Mouse (Mus musculus): Measurements from ENCODE around the gene Tnp2.
A peak's percentile ranks its signal among the peaks of the same experiment; 100 is the strongest.

Gene Tnp2

GRCm38 (mm10) chr16:10764323-10764722 lies 24.1 kb downstream of the Tnp2 start:
- DNase-seq, result no peak

- no peak for DNase-seq
These were observed 24.8 kb downstream of the Tnp2 start for GRCm38 (mm10) chr16:10763540-10764264.

- DNase-seq, result no peak
These were observed 25.8 kb downstream of the Tnp2 start for GRCm38 (mm10) chr16:10762569-10763180.

- no peak for DNase-seq
These were observed 27.3 kb downstream of the Tnp2 start for GRCm38 (mm10) chr16:10761182-10761581.

- DNase-seq, result no peak
These were observed 32.3 kb downstream of the Tnp2 start for GRCm38 (mm10) chr16:10756168-10756567.

- no peak for DNase-seq
These were observed 33.8 kb downstream of the Tnp2 start for GRCm38 (mm10) chr16:10754521-10755296.

GRCm38 (mm10) chr16:10749824-10750223 lies 38.6 kb downstream of the Tnp2 start:
- DNase-seq, result peak; percentile 61

- DNase-seq, result no peak
These were observed 39.2 kb downstream of the Tnp2 start for GRCm38 (mm10) chr16:10749226-10749625.

- no peak for DNase-seq
These were observed 47.4 kb downstream of the Tnp2 start for GRCm38 (mm10) chr16:10741082-10741481.

- no peak for DNase-seq
These were observed 48.5 kb downstream of the Tnp2 start for GRCm38 (mm10) chr16:10739854-10740398.

GRCm38 (mm10) chr16:10738866-10739265 lies 49.6 kb downstream of the Tnp2 start:
- DNase-seq, result no peak

Data from right cerebral cortex, postnatal 14 days (tissue).